Mouse (Mus musculus) leukemia stem cell, adult 10-12 weeks (primary cell): ENCODE results near the gene Hoxb13. TPM values are rescaled to one million over a fixed set of nuclear protein-coding genes. Genes with fewer than 3 reads are reported as not detected.

ENCODE experiments used
- polyA plus RNA-seq: library from polyadenylated mRNA; stranded (reverse); fragments of >175 nt; gene quantifications from 2 replicates; pipeline ENCODE4 v1.2.3, GENCODE M21; 2012; ENCODE audit warnings: low replicate concordance

The Hoxb13 gene
- polyA plus RNA-seq = not detected in 2 replicates

GRCm38 (mm10) chr11:96193521-96194400 is at the start of gene Hoxb13:
Gene Hoxb13 (plus strand): TSS chr11:96194316.

Other genes starting within 250 kb of the Hoxb13 start
- not detected in 2 replicates for gene Igf2bp1, start 188.4 kb upstream of the Hoxb13 start, polyA plus RNA-seq
- gene Gip, start 169.8 kb upstream of the Hoxb13 start, polyA plus RNA-seq = not detected in 2 replicates
- gene Snf8, start 159.4 kb upstream of the Hoxb13 start, polyA plus RNA-seq = 37.2 and 86.8 TPM in 2 replicates
- 16.2 and 20.6 TPM in 2 replicates for gene Ube2z, start 128.9 kb upstream of the Hoxb13 start, polyA plus RNA-seq
- gene Atp5g1, start 118.6 kb upstream of the Hoxb13 start, polyA plus RNA-seq = 63.0 and 508 TPM in 2 replicates
- not detected in 2 replicates for gene Calcoco2, start 82.4 kb upstream of the Hoxb13 start, polyA plus RNA-seq
- gene Ttll6, start 60.5 kb upstream of the Hoxb13 start, polyA plus RNA-seq = 0.10 TPM in 1 of 2 replicates, not detected in the other
- gene Hoxb9, start 77.1 kb downstream of the Hoxb13 start, polyA plus RNA-seq = 0.15 TPM in 1 of 2 replicates, not detected in the other
- 0.16 TPM in 1 of 2 replicates, not detected in the other for gene Hoxb8, start 87.6 kb downstream of the Hoxb13 start, polyA plus RNA-seq
- gene Hoxb7, start 92.3 kb downstream of the Hoxb13 start, polyA plus RNA-seq = 0.23 TPM in 1 of 2 replicates, not detected in the other
- gene Hoxb6, start 98.2 kb downstream of the Hoxb13 start, polyA plus RNA-seq = 0.40 and 0.48 TPM in 2 replicates
- gene Hoxb5, start 109.0 kb downstream of the Hoxb13 start, polyA plus RNA-seq = 0.12 and 0.30 TPM in 2 replicates
- 1.7 and 5.4 TPM in 2 replicates for gene Hoxb4, start 124.0 kb downstream of the Hoxb13 start, polyA plus RNA-seq
- gene Hoxb3, start 129.0 kb downstream of the Hoxb13 start, polyA plus RNA-seq = 1.6 and 4.2 TPM in 2 replicates
- gene Hoxb2, start 156.2 kb downstream of the Hoxb13 start, polyA plus RNA-seq = 0.81 and 0.88 TPM in 2 replicates
- not detected in 2 replicates for gene Hoxb1, start 171.4 kb downstream of the Hoxb13 start, polyA plus RNA-seq